Mouse (Mus musculus) limb, embryonic 13.5 days (tissue): Measurements from ENCODE around the gene Lrrc26. TPM values are rescaled to one million over a fixed set of nuclear protein-coding genes. Genes with fewer than 3 reads are reported as not detected.
"Not testable (repeated sequence)": the region's sequence is repeated elsewhere in the genome, so short reads cannot be mapped to it uniquely, and the experiment has no call there.

Experiments used
- ATAC-seq: fragments of 200-750 bp; cut with Nextera tagmentation; 2 replicates; pipeline ENCODE4 v1.8.0; 2017; ENCODE audit warnings: low read depth, moderate number of reproducible peaks, moderate TSS enrichment; ENCODE audit not compliant: low FRiP score
- H3K27ac ChIP-seq: fragments of 300-500 bp; sonication (generic); 2 replicates; pipeline ENCODE4 v1.5.1; 2015; ENCODE audit warnings: inconsistent platforms, mild to moderate bottlenecking, moderate library complexity
- H3K27me3 ChIP-seq: fragments of 300-500 bp; sonication (generic); 2 replicates; pipeline ENCODE4 v1.6.1; 2015; ENCODE audit warnings: mild to moderate bottlenecking, inconsistent platforms
- H3K36me3 ChIP-seq: fragments of 300-500 bp; sonication (generic); 2 replicates; pipeline ENCODE4 v1.6.1; 2015; ENCODE audit warnings: inconsistent platforms, mild to moderate bottlenecking, moderate library complexity
- H3K4me1 ChIP-seq: fragments of 300-500 bp; sonication (generic); 2 replicates; pipeline ENCODE4 v1.6.1; 2015; ENCODE audit warnings: inconsistent platforms
- H3K4me2 ChIP-seq: fragments of 300-500 bp; sonication (generic); replicated peaks from 2 replicates; pipeline ENCODE4 v1.6.1; 2015; ENCODE audit warnings: inconsistent platforms, mild to moderate bottlenecking, moderate library complexity
- H3K4me3 ChIP-seq: fragments of 300-500 bp; sonication (generic); 2 replicates; pipeline ENCODE4 v1.5.1; 2015; ENCODE audit warnings: moderate library complexity, mild to moderate bottlenecking, inconsistent platforms
- H3K9ac ChIP-seq: fragments of 300-500 bp; sonication (generic); 2 replicates; pipeline ENCODE4 v1.6.1; 2015; ENCODE audit warnings: mild to moderate bottlenecking, inconsistent platforms
- H3K9me3 ChIP-seq: fragments of 300-500 bp; sonication (generic); 2 replicates; pipeline ENCODE4 v1.6.1; 2016; ENCODE audit warnings: inconsistent platforms
- WGBS: fragments of 180-500 bp; shearing (Covaris S2); methylation state at CpG from one replicate; pipeline ENCODE4 v1.1.7; 2015; 5-methylcytosine and 5-hydroxymethylcytosine counted together
- polyA plus RNA-seq: library from polyadenylated mRNA; unstranded; fragments of >200 nt; fragmentation: Nextera tagmentation; extraction: Ambion mirVana; gene quantifications from 2 replicates; pipeline ENCODE4 v1.2.1, GENCODE M21; 2015

The Lrrc26 gene
- polyA plus RNA-seq, result not detected in 2 replicates

DNA sequence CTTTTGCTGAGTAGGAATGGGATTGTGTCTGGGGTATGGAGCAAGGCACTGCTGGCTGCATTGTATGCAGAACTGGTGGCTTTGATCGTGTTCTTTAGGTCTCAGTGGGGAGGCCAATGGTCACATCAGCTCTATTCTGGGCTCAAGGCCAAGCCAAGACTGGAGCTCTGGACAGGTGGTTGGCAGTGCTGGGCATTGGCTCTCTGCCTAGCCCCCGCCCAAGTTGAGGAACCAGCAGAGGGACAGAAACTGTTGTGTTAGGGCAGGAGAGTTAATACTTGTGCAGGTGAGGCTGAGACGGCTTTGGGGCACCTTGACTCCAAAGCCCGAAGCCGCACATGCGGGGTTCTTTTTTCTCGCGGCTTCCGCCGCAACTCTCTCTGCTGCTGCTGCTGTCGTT is at the start of gene Lrrc26:
Gene Lrrc26, plus strand, starts transcription at position 265 of the 400 bp plus-strand sequence.
- no peak for ATAC-seq
- peak within 1 kb of the TSS; percentile 24 for H3K4me3 ChIP-seq
- peaks cover 88% of the 10 kb centered on the region for H3K27me3 ChIP-seq
- peaks cover 19% of the 10 kb centered on the region for H3K36me3 ChIP-seq
- no peaks in the 10 kb centered on the region for H3K9me3 ChIP-seq
- peak within 1 kb of the TSS; percentile 47 for H3K4me2 ChIP-seq
- no peak within 1 kb of the TSS for H3K9ac ChIP-seq
- H3K27ac ChIP-seq, result no peak within 1 kb of the TSS
- WGBS, result 11% methylated on average over 11 of the region's 11 CpGs
- H3K4me1 ChIP-seq, result peaks cover 24% of the 10 kb centered on the region

DNA sequence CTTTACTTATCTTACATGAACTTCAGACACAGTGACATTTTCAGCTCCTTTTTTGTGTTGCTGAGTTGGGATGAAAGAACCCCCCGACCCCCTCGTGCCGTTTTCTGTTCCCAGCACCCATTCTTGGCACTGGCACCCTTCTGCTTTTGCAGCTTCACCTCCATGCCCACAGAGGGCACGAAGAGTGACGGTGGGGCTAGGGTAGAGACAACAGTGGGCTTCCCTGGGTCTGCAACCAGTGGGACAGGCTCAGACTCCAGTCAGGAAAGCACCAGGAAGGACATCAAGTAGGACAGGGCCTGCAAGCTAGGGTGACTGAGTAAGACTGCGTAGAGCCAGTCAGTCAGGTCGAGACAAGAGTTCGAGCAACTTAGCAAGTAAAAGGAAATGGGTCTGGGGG is 49.4 kb upstream of the Lrrc26 start:
- H3K4me3 ChIP-seq, result peak overlapping the region; percentile 58
- peaks cover 24% of the 10 kb centered on the region for H3K4me1 ChIP-seq
- H3K27me3 ChIP-seq, result peaks cover 55% of the 10 kb centered on the region
- no peaks in the 10 kb centered on the region for H3K9me3 ChIP-seq
- 51% methylated on average over 8 of the region's 8 CpGs for WGBS
- peak overlapping the region; percentile 95 for H3K4me2 ChIP-seq
- 0 out of 2 replicates have a peak, but pooled peaks cover 2% of the 10 kb centered on the region for H3K36me3 ChIP-seq
- peak overlapping the region; percentile 11; the same call in 1 of the 2 replicates for H3K27ac ChIP-seq
- ATAC-seq, result peak; percentile 22
- peak overlapping the region; percentile 58 for H3K9ac ChIP-seq

DNA sequence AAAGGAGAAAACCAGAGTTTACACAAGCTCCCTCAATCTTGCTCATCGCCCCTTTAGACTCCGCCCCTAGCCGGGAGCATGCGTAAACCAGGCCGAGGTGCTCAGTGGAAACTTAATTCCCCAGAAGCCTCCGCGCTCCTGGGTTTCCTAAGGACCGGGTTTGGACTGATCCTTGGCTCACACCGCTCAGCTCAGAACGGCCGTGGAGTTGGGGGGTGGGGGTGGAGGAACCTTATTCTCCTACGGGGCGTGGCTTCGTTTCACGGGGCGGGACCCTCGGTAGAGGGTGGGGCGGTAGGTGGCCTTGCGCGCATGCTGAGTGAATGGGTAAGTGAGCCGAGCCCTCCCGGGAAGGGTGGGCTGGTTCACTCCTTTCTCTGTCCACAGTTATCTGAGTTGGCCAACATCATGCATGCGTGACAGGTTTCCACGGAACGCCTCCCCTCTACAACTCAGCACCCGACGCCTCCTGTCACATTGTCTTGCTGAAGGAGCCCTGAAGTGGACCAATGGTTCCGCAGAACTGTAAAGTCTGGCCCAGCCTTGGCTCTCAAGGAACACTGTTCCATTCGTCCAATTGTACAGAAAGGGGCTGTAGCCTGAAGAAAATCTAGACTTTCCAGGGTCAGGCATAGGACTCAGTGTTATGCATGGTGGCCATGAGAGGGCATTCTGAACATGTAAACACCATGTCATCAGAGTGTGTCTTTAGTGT is 48.8 kb upstream of the Lrrc26 start:
- peak; percentile 80 for ATAC-seq
- H3K9ac ChIP-seq, result peak overlapping the region; percentile 58
- peak overlapping the region; percentile 58 for H3K4me3 ChIP-seq
- H3K4me2 ChIP-seq, result peak overlapping the region; percentile 95
- H3K4me1 ChIP-seq, result peaks cover 24% of the 10 kb centered on the region
- no peaks in the 10 kb centered on the region for H3K9me3 ChIP-seq
- peak overlapping the region; percentile 11; the same call in 1 of the 2 replicates for H3K27ac ChIP-seq
- H3K36me3 ChIP-seq, result peaks cover 8% of the 10 kb centered on the region
- H3K27me3 ChIP-seq, result peaks cover 54% of the 10 kb centered on the region
- 2% methylated on average over 29 of the region's 29 CpGs for WGBS

DNA sequence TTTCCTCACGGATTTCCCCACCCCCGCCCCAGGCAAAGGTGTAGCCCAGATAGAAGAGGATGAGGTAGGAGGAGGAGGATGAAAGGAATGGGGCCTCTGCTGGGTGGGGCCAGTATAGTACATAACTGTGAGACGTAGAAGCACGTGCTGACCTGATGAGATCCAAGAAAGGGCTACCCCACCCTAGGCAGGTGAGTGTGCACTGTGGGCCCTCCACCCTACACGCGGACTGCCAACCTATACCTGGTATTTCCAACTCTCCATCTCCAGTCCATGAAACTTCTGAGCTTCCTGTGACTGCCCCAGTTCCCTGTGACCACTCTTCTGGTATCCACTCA is 48.3 kb upstream of the Lrrc26 start:
- peak overlapping the region; percentile 70; the same call in 1 of the 2 replicates for H3K9ac ChIP-seq
- peaks cover 24% of the 10 kb centered on the region for H3K4me1 ChIP-seq
- ATAC-seq, result no peak
- H3K4me2 ChIP-seq, result peak overlapping the region; percentile 95
- 13% methylated on average over 6 of the region's 6 CpGs for WGBS
- peaks cover 49% of the 10 kb centered on the region for H3K27me3 ChIP-seq
- H3K9me3 ChIP-seq, result no peaks in the 10 kb centered on the region
- peak overlapping the region; percentile 58 for H3K4me3 ChIP-seq
- no peak overlapping the region for H3K27ac ChIP-seq
- H3K36me3 ChIP-seq, result peaks cover 13% of the 10 kb centered on the region

DNA sequence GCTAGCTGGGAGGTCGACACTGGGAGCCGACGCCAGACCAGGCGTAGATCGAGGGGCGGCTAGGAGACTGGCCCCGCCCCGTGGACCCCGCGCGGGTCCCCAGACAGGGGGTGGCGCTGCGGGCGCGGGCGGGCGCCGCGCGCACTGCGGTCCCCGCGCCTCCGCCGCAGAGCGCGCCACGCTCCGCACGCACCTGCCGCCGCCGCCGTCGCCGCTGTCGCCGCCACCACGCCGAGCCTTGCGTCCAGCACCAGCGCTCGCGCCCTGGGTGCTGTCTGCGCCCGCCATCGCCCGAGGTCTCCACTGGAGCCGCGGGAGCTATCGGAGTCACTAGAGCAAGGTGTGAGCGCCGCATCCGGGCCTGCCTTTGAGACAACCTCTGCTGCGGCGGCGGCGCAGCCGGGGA is 47.6 kb upstream of the Lrrc26 start, which contains the start of the genes Rnf208 and Cysrt1:
Gene Rnf208, plus strand, starts transcription at position 155 of the 406 bp plus-strand sequence.
Gene Cysrt1, minus strand, starts transcription at position 352 of the 406 bp plus-strand sequence.
- Histone ChIP-seq H3K9me3 (no peaks in the 10 kb centered on the region), H3K27me3 (peaks cover 45% of the 10 kb centered on the region), H3K36me3 (peaks cover 18% of the 10 kb centered on the region), H3K4me3 (peak within 1 kb of the TSS; percentile 58), H3K27ac (no peak within 1 kb of the TSS), H3K4me1 (peaks cover 24% of the 10 kb centered on the region), H3K4me2 (peak within 1 kb of the TSS; percentile 95), H3K9ac (peak within 1 kb of the TSS; percentile 70)
- no peak for ATAC-seq
- 0% methylated on average over 39 of the region's 59 CpGs for WGBS

DNA sequence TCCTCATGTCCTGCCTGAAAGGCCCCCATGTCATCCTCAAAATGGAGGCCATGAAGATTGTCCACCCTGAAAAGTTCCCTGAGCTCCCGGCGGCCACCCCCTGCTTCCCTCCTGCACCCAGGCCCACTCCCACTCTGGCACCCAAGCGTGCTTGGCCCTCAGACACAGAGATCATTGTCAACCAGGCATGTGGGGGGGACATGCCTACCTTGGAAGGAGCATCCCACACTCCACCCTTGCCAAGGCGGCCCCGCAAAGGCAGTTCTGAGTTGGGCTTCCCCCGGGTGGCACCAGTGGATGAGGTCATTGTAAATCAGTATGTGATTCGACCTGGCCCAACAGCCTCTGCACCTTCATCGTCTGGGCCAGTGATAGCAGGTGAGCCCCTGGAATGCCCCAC is 46.4 kb upstream of the Lrrc26 start:
- no peak for ATAC-seq
- whole genome bisulfite sequencing, result 74% methylated on average over 8 of the region's 8 CpGs
- no peak overlapping the region for H3K4me3 ChIP-seq
- H3K9ac ChIP-seq, result no peak overlapping the region
- H3K36me3 ChIP-seq, result peaks cover 30% of the 10 kb centered on the region
- H3K4me2 ChIP-seq, result peak overlapping the region; percentile 95; the same call in 1 of the 2 replicates
- H3K27ac ChIP-seq, result no peak overlapping the region
- H3K4me1 ChIP-seq, result peaks cover 24% of the 10 kb centered on the region
- H3K9me3 ChIP-seq, result no peaks in the 10 kb centered on the region
- H3K27me3 ChIP-seq, result peaks cover 45% of the 10 kb centered on the region

DNA sequence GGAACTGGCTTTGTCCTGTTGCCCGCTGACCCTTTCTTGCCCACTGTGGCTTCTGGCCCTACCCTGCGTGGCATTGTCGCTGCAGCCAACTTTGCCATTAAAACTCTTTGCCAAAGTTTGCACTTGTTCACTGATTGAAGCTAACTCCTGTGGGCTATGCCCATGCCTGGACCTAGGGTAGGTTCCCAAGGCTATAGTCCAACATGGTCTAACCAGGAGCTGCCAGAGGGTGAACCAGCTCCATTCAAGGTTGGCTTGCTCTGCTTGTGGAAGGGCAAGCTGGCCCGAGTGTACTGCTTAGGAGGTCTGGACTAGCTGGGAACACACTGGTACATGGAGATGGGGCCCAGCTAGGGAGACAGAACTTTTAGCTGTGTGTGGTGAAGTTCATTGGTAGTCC is 45.6 kb upstream of the Lrrc26 start:
- ATAC-seq, result no peak
- no peak overlapping the region for H3K27ac ChIP-seq

DNA sequence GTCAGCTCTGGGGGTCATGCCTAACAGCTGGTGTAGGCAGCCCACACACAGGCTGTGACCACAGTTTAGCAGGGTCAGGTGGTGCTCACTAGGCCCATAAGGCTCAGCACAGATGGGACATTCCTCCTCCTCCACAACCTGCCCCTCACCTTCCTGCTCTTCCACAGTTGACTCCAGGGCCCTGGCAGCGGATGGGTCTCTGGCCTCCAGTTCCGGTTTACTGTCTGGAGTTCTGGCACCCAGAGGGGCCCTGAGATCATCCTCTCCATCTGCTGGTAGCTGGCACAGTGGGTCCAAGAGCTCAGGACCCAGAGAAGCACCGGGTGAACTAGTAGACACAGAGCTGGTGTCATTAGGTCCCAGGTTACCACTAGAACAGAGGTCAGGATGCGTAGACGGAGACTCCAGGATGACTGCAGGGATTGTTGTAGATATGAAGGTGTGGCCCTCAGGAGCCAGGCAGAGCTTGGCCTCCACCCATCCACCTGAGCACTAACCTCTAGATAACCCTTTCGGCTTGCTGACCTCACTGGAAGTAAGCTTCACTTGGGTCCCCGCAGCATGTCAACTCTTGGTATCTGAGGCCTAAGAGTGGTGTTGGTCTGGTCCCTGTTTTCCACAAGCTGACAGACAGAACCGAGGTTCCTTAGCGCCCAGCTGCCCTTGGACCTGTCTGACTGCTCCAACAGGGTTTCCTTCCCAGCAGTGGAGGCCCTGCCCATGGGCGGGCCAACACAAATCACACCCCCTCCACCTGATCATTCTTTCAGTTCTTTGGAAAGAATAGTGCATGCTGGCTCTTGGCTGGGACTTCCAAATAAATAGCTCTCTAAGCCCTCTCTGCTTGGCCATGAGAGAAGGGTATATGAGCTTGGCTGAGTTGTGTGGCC is 43.3 kb upstream of the Lrrc26 start, which contains the start of gene AL732309.1:
Gene AL732309.1, minus strand, starts transcription at position 681 of the 890 bp plus-strand sequence.
- H3K9ac ChIP-seq, result no peak within 1 kb of the TSS
- no peak within 1 kb of the TSS for H3K27ac ChIP-seq
- peaks cover 31% of the 10 kb centered on the region for H3K27me3 ChIP-seq
- no peak within 1 kb of the TSS for H3K4me2 ChIP-seq
- no peaks in the 10 kb centered on the region for H3K9me3 ChIP-seq
- H3K4me3 ChIP-seq, result no peak within 1 kb of the TSS
- ATAC-seq, result no peak
- H3K4me1 ChIP-seq, result peaks cover 13% of the 10 kb centered on the region
- H3K36me3 ChIP-seq, result peaks cover 61% of the 10 kb centered on the region
- 89% methylated on average over 10 of the region's 10 CpGs for WGBS

More for the DNA sequence above, 45.6 kb upstream of the Lrrc26 start:
- H3K4me2 ChIP-seq, result no peak overlapping the region
- WGBS, result 83% methylated on average over 4 of the region's 4 CpGs
- peaks cover 24% of the 10 kb centered on the region for H3K4me1 ChIP-seq
- no peak overlapping the region for H3K4me3 ChIP-seq
- H3K36me3 ChIP-seq, result peaks cover 38% of the 10 kb centered on the region
- H3K9ac ChIP-seq, result no peak overlapping the region
- no peaks in the 10 kb centered on the region for H3K9me3 ChIP-seq
- peaks cover 40% of the 10 kb centered on the region for H3K27me3 ChIP-seq

DNA sequence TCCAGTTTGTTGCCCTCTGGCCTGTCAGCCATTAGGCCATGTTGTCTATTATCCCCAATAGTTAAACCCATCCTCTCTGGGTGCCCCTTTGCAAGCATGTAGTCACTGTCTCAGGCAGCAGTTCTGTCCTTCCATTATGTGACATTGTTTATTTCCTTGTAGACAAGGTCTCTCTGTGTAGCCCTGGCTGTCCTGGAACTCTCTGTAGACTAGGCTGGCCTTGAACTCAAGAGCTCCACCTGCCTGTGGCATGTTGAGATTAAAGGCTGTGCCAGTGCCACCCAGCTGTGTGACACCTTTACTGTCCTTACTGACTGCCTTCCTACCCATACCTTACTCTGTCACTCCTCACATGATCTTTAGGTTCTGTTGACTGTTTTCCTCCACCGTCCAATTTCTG is 37.4 kb upstream of the Lrrc26 start:
- Histone ChIP-seq H3K4me1 (peaks cover 18% of the 10 kb centered on the region), H3K9me3 (no peaks in the 10 kb centered on the region), H3K36me3 (peaks cover 56% of the 10 kb centered on the region), H3K4me2 (no peak overlapping the region), H3K27ac (no peak overlapping the region), H3K4me3 (no peak overlapping the region), H3K27me3 (no peaks in the 10 kb centered on the region), H3K9ac (no peak overlapping the region)
- 85% methylated on average over 1 of the region's 1 CpGs for WGBS
- no peak for ATAC-seq

DNA sequence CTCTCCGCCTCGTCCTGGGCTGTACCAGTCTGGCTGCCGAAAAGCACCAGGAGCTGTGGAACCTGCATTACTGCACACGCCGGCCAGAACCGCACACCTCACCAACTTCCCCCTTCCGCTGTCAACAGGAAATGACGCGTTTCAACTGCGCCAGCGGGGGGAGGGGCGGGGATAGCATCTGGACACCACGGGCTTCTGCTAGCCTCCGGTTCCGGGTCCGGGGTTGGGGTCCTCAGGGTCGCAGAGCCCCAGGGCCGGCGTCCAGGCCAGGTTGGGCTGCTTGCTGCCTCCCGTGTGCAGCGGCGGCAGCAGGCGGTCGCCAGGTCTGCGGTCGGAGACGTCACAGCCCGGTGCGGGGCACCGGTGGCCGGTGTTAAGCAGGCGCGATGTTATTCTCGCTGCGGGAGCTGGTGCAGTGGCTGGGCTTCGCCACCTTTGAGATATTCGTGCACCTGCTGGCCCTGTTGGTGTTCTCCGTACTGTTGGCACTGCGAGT is 34.4 kb upstream of the Lrrc26 start, which contains the start of gene Tmem203:
Gene Tmem203, plus strand, starts transcription at position 156 of the 496 bp plus-strand sequence.
- Histone ChIP-seq H3K4me2 (peak within 1 kb of the TSS; percentile 99), H3K27ac (peak within 1 kb of the TSS; percentile 69), H3K9me3 (no peaks in the 10 kb centered on the region), H3K9ac (peak within 1 kb of the TSS; percentile 85), H3K36me3 (peaks cover 32% of the 10 kb centered on the region), H3K4me3 (peak within 1 kb of the TSS; percentile 81), H3K27me3 (no peaks in the 10 kb centered on the region), H3K4me1 (peaks cover 18% of the 10 kb centered on the region)
- WGBS, result 1% methylated on average over 39 of the region's 39 CpGs
- ATAC-seq, result peak; percentile 89

DNA sequence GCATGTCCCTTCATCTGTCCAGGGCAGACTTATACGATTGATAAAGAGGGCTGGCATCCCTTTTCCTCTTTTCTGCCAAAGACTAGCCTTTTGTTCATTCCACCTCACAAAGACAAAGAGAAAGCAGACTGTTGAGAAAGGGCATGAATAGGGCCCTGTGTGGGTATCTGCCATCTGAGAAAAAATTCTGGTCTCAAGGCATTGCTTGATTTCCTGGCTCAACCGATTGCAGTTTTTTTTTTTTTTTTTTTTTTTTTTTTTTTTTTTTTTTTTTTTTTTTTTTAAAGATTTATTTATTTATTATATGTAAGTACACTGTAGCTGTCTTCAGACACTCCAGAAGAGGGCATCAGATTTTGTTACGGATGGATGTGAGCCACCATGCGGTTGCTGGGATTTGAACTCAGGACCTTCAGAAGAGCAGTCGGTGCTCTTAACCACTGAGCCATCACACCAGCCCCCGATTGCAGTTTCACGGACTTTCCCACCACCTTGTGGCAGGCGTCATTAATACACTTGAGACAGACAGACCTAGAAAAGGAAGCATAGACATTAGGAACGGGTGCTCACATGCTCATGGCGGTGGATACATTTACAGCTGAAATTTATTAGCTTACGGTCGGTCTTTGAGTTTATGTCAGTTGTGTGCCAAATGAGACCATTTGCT is 33.1 kb upstream of the Lrrc26 start:
- H3K4me3 ChIP-seq, result peak overlapping the region; percentile 81
- H3K4me1 ChIP-seq, result peaks cover 18% of the 10 kb centered on the region
- not testable (repeated sequence) for H3K27me3 ChIP-seq, ATAC-seq, H3K9me3 ChIP-seq, H3K27ac ChIP-seq
- 56% methylated on average over 12 of the region's 12 CpGs for WGBS
- H3K4me2 ChIP-seq, result peak overlapping the region; percentile 99
- H3K9ac ChIP-seq, result peak overlapping the region; percentile 85
- H3K36me3 ChIP-seq, result peaks cover 20% of the 10 kb centered on the region
